Mouse (Mus musculus): ENCODE measurements around the gene Klrb1b. TPM values are rescaled to one million over a fixed set of nuclear protein-coding genes. Genes with fewer than 3 reads are reported as not detected.
"Not testable (repeated sequence)": the region's sequence is repeated elsewhere in the genome, so short reads cannot be mapped to it uniquely, and the experiment has no call there.

Gene Klrb1b
- polyA plus RNA-seq, 1 experiment from 2014 or later, result 0.56 TPM

- Histone ChIP-seq H3K9me3 (replicated peaks; ENCODE audit: control insufficient read depth, low read length) (peaks cover 3% of the 10 kb centered on the region), H3K9ac (ENCODE audit: low read length) (no peak overlapping the region; the same call in 1 of the 2 replicates), H3K4me1 (ENCODE audit: control insufficient read depth, insufficient read depth, low read length) (peaks cover under 1% of the 10 kb centered on the region; the same call in 1 of the 2 replicates), H3K27ac (ENCODE audit: low read length) (peak overlapping the region; percentile 77), H3K4me2 (ENCODE audit: low read depth, low read length) (peak overlapping the region; percentile 27), H3K4me3 (replicated peaks; ENCODE audit: low read length) (0 out of 2 replicates have a peak overlapping the region, but pooled peaks have one; percentile 5), H3K27me3 (ENCODE audit: control insufficient read depth, insufficient read depth, low read length) (no peaks in the 10 kb centered on the region), H3K36me3 (ENCODE audit: control insufficient read depth, insufficient read depth, low read length) (no peaks in the 10 kb centered on the region)
- ATAC-seq (ENCODE audit: insufficient read depth, low FRiP score), result peak; percentile 75
- WGBS, result 54% methylated on average over 10 of the region's 10 CpGs
These were observed 56.5 kb downstream of the Klrb1b start for GRCm38 (mm10) chr6:128769481-128770253.

GRCm38 (mm10) chr6:128768047-128768446 lies 58.1 kb downstream of the Klrb1b start:
- no peak overlapping the region for H3K4me2 ChIP-seq (ENCODE audit: low read depth, low read length)
- no peaks in the 10 kb centered on the region for H3K36me3 ChIP-seq (ENCODE audit: control insufficient read depth, insufficient read depth, low read length)
- H3K9me3 ChIP-seq (replicated peaks; ENCODE audit: control insufficient read depth, low read length), result peaks cover 2% of the 10 kb centered on the region; the same call in 1 of the 2 replicates
- no peaks in the 10 kb centered on the region for H3K27me3 ChIP-seq (ENCODE audit: control insufficient read depth, insufficient read depth, low read length)
- peaks cover 2% of the 10 kb centered on the region; the same call in 1 of the 2 replicates for H3K4me1 ChIP-seq (ENCODE audit: control insufficient read depth, insufficient read depth, low read length)
- ATAC-seq (ENCODE audit: insufficient read depth, low FRiP score), result no peak
- H3K4me3 ChIP-seq (replicated peaks; ENCODE audit: low read length), result no peak overlapping the region
- WGBS, result 77% methylated on average over 4 of the region's 4 CpGs
- no peak overlapping the region for H3K9ac ChIP-seq (ENCODE audit: low read length)
- H3K27ac ChIP-seq (ENCODE audit: low read length), result no peak overlapping the region

GRCm38 (mm10) chr6:128766486-128767254 lies 59.5 kb downstream of the Klrb1b start:
- not testable (repeated sequence) for H3K36me3 ChIP-seq (ENCODE audit: control insufficient read depth, insufficient read depth, low read length); H3K9me3 ChIP-seq (replicated peaks; ENCODE audit: control insufficient read depth, low read length); H3K4me1 ChIP-seq (ENCODE audit: control insufficient read depth, insufficient read depth, low read length); H3K27ac ChIP-seq (ENCODE audit: low read length); H3K4me2 ChIP-seq (ENCODE audit: low read depth, low read length); H3K4me3 ChIP-seq (replicated peaks; ENCODE audit: low read length); H3K27me3 ChIP-seq (ENCODE audit: control insufficient read depth, insufficient read depth, low read length); H3K9ac ChIP-seq (ENCODE audit: low read length); ATAC-seq (ENCODE audit: insufficient read depth, low FRiP score)
- WGBS, result 47% methylated on average over 6 of the region's 6 CpGs

GRCm38 (mm10) chr6:128765211-128765610 lies 60.9 kb downstream of the Klrb1b start:
- 95% methylated on average over 1 of the region's 1 CpGs for WGBS

GRCm38 (mm10) chr6:128764598-128764997 lies 61.5 kb downstream of the Klrb1b start:
- H3K9ac ChIP-seq (ENCODE audit: low read length), result no peak overlapping the region; the same call in 1 of the 2 replicates
- WGBS, result 18% methylated on average over 5 of the region's 5 CpGs

More at GRCm38 (mm10) chr6:128765211-128765610, 60.9 kb downstream of the Klrb1b start:
- no peak overlapping the region for H3K9ac ChIP-seq (ENCODE audit: low read length)
- no peaks in the 10 kb centered on the region for H3K27me3 ChIP-seq (ENCODE audit: control insufficient read depth, insufficient read depth, low read length)
- H3K9me3 ChIP-seq (replicated peaks; ENCODE audit: control insufficient read depth, low read length), result no peaks in the 10 kb centered on the region
- H3K4me3 ChIP-seq (replicated peaks; ENCODE audit: low read length), result no peak overlapping the region
- peaks cover 6% of the 10 kb centered on the region for H3K4me1 ChIP-seq (ENCODE audit: control insufficient read depth, insufficient read depth, low read length)
- ATAC-seq (ENCODE audit: insufficient read depth, low FRiP score), result no peak
- no peak overlapping the region for H3K27ac ChIP-seq (ENCODE audit: low read length)
- no peak overlapping the region for H3K4me2 ChIP-seq (ENCODE audit: low read depth, low read length)
- H3K36me3 ChIP-seq (ENCODE audit: control insufficient read depth, insufficient read depth, low read length), result no peaks in the 10 kb centered on the region

GRCm38 (mm10) chr6:128763736-128764523 lies 62.2 kb downstream of the Klrb1b start:
- Histone ChIP-seq H3K9ac (ENCODE audit: low read length) (peak overlapping the region; percentile 67), H3K27me3 (ENCODE audit: control insufficient read depth, insufficient read depth, low read length) (no peaks in the 10 kb centered on the region), H3K36me3 (ENCODE audit: control insufficient read depth, insufficient read depth, low read length) (no peaks in the 10 kb centered on the region), H3K4me3 (replicated peaks; ENCODE audit: low read length) (peak overlapping the region; percentile 57), H3K9me3 (replicated peaks; ENCODE audit: control insufficient read depth, low read length) (no peaks in the 10 kb centered on the region), H3K4me1 (ENCODE audit: control insufficient read depth, insufficient read depth, low read length) (peaks cover 6% of the 10 kb centered on the region), H3K4me2 (ENCODE audit: low read depth, low read length) (peak overlapping the region; percentile 61), H3K27ac (ENCODE audit: low read length) (peak overlapping the region; percentile 81)
- peak; percentile 95 for ATAC-seq (ENCODE audit: insufficient read depth, low FRiP score)
- 2% methylated on average over 30 of the region's 30 CpGs for WGBS

More at GRCm38 (mm10) chr6:128764598-128764997, 61.5 kb downstream of the Klrb1b start:
- peak overlapping the region; percentile 57 for H3K4me3 ChIP-seq (replicated peaks; ENCODE audit: low read length)
- ATAC-seq (ENCODE audit: insufficient read depth, low FRiP score), result no peak
- H3K36me3 ChIP-seq (ENCODE audit: control insufficient read depth, insufficient read depth, low read length), result no peaks in the 10 kb centered on the region
- peak overlapping the region; percentile 51 for H3K4me2 ChIP-seq (ENCODE audit: low read depth, low read length)
- H3K27me3 ChIP-seq (ENCODE audit: control insufficient read depth, insufficient read depth, low read length), result no peaks in the 10 kb centered on the region
- H3K9me3 ChIP-seq (replicated peaks; ENCODE audit: control insufficient read depth, low read length), result no peaks in the 10 kb centered on the region
- H3K27ac ChIP-seq (ENCODE audit: low read length), result no peak overlapping the region
- H3K4me1 ChIP-seq (ENCODE audit: control insufficient read depth, insufficient read depth, low read length), result peaks cover 6% of the 10 kb centered on the region

Other genes with a start within 250 kb of the Klrb1b start
- 2.7 and 3.6 TPM in 2 replicates for gene A2ml1, start 244.7 kb downstream of the Klrb1b start, polyA plus RNA-seq (2015; fragmentation: Nextera tagmentation; extraction: Ambion mirVana)
- not detected in 2 replicates for gene Klrb1a, start 202.8 kb downstream of the Klrb1b start, polyA plus RNA-seq (2015; fragmentation: Nextera tagmentation; extraction: Ambion mirVana)
- gene Clec2h, start 163.9 kb downstream of the Klrb1b start, polyA plus RNA-seq (2015; fragmentation: Nextera tagmentation; extraction: Ambion mirVana), result 2.8 and 3.2 TPM in 2 replicates
- not detected in 2 replicates for gene Klrb1, start 103.3 kb downstream of the Klrb1b start, polyA plus RNA-seq (2015; fragmentation: Nextera tagmentation; extraction: Ambion mirVana)
- gene Klrb1c, start 37.1 kb downstream of the Klrb1b start, polyA plus RNA-seq (2015; fragmentation: Nextera tagmentation; extraction: Ambion mirVana), result 0.25 and 0.27 TPM in 2 replicates
- gene Gm44511, start within 50 bp of the Klrb1b start, polyA plus RNA-seq (2015; fragmentation: Nextera tagmentation; extraction: Ambion mirVana), result 0.44 TPM in 1 of 2 replicates, not detected in the other
- 0.17 and 0.25 TPM in 2 replicates for gene Clec2i, start 61.3 kb upstream of the Klrb1b start, polyA plus RNA-seq (2015; fragmentation: Nextera tagmentation; extraction: Ambion mirVana)
- 1.5 and 2.1 TPM in 2 replicates for gene BC035044, start 64.8 kb upstream of the Klrb1b start, polyA plus RNA-seq (2015; fragmentation: Nextera tagmentation; extraction: Ambion mirVana)
- gene Clec2g, start 108.0 kb upstream of the Klrb1b start, polyA plus RNA-seq (2015; fragmentation: Nextera tagmentation; extraction: Ambion mirVana), result 0.92 and 2.0 TPM in 2 replicates
- gene Klrb1f, start 219.6 kb upstream of the Klrb1b start, polyA plus RNA-seq (2015; fragmentation: Nextera tagmentation; extraction: Ambion mirVana), result 0.27 and 0.48 TPM in 2 replicates